Mouse (Mus musculus) liver, adult 2 months (tissue): ENCODE data around the gene Ssh1.

Experiments
- CTCF ChIP-seq: fragments of 200-500 bp; IDR thresholded peaks from 2 replicates; pipeline ENCODE4 v1.5.1; 2011; ENCODE audit warnings: low read depth, low read length, control low read depth
- POLR2A ChIP-seq: fragments of 200-500 bp; IDR thresholded peaks from 2 replicates; pipeline ENCODE4 v1.6.1; 2011; ENCODE audit warnings: low read length, control low read depth; ENCODE audit not compliant: insufficient read depth; ENCODE audit errors: extremely low read depth

DNA sequence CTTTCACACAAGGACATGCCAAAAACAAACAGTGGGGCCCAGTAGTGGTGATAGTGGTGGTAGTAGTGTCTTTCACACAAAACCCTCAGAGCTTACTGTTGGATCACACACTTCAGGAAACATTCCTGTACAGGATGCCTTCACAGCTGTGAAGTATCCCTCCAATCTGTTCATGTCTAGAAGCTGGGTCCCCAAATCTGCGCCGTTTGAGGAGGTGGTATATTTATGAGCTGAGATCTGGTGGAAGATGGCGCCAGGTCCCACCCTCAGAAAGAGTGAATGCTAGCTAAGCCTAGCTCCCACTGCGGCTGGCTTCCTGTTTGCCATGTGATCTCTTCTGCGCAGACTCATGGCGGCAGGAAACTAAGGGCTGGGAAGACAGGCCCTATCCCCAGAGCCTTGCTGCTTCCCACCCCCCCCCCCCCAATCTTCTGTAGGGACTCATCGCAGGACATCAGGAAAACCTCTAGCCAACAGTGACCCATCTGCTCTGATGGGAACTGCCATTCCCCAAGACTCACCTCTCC is 28.0 kb downstream of the Ssh1 start:
- TF ChIP-seq POLR2A = no peak
- TF ChIP-seq CTCF = no peak
